Mouse (Mus musculus): Measurements from ENCODE around the gene Fam161a. TPM values are rescaled to one million over a fixed set of nuclear protein-coding genes. Genes with fewer than 3 reads are reported as not detected.

Fam161a gene
- polyA plus RNA-seq (2012; fragmentation: generic; extraction: Trizol), result 1 to 10 TPM in 1 of 2 experiments, under 1 TPM in 1; 0.18 to 4.7 TPM

DNA sequence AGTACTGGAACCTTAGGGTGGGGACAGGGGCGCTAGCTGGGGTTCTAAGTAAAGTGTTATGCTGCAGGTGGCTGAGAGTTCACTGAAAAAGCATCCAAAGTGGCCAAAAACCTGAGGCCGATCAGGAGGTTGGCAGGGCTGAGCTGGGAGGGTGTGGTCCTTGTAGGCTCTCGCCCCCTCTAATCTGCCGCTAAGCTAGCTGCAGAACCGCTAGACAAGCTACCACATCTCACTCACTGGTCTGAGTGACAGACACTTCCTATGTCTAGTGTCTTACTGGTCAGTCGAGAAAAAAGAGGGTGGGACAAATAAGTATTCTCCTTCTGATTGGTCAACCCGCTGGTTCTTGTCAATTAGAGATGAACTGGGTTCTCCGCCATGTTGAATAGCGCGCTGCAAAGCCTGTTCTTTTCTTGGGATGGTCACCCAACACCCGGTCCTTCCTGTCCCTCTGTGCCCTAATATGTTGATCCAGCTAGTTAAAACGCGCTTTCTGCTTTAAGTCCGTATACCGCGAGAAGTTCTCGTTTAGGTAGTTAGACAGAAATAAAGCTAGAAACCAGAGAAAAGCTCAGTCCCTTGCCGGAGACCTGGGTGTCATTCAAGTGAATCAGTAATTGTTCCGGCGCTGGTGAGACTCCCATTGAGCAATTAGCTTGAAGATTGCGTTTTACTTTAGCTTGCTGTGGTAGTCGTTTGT, at the start of gene Fam161a:
TSS of gene Fam161a (plus strand) at position 51 of the 700 bp plus-strand sequence.

DNA sequence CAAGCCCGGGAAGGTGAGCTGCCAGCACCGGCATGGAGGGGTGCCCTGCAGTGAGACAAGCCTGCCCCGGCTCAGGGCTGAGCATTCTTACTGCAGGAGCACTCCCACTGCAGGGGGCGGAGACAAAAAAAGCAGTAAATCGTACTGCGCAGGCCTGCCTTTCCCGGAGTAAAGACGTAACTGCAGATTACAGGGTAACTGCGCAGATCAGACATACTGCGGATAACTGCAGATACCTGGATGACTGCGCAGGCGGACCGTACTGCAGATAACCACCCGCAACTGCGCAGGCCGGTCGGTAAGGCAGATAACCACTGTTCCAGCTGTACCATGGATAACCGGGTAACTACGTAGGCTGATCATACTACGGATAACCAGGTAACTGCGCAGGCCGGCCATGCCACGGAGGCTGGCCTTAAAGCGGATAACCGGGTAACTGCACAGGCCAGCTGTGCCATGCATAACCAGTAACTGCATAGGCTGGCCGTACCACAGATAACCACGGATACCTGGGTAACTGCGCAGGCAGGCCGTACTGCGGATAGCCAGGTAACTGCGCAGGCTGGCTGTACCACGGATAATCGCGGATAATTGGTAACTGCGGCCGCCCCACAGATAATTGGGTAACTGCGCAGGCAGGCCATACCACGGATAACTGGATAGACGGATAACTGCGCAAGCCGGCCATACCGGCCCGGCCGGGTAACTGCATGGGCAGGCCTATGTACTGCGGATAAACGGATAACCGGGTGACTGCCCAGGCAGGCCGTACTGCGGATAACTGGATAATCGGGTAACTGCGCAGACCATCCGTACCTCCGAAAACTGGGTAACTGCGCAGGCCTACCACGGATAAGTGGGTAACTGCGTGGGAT, 35.3 kb upstream of the Fam161a start, which contains the start of gene Zrsr1:
TSS of gene Zrsr1 (plus strand) at position 171 of the 875 bp plus-strand sequence.

DNA sequence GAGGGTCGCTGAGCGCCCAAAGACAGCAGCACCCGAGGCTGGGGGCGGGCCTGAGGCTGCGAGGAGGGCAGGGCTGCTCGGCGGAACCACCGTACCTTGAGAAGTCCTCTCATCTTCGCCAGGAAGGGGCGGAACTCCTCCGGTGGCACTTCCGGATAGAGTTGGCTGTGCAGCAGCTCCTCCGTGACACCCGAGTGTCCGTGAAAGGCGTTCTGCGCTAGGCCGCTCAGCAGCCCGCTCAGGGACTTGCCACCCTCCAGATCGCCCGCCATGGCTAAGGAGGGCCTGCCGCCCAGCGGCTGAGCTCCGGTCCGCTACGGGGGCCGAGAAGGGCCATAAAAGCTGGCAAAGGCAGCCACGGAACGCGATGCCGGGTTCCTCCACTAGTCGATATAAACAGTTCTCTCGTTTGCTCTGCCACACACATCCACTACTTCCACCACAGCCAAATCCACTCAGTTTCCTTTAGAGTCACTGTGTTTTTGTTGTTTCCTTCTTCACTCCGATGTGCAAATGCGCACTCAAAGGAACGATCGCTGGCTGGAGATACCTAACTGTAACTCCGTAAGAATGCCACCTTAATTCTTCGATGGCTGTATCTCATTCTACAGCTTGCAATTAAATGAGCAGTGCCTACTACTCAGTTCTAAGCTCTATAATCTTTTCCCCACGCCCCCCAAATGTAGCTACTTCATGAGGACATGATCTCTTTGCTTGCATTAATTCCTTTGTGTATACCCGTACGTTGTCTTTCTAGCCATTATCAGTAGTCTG, 25.2 kb upstream of the Fam161a start, which contains the start of the genes Gm28048 and Commd1:
TSS of gene Gm28048 (minus strand) at position 107 of the 774 bp plus-strand sequence.
TSS of gene Commd1 (minus strand) at position 399 of the 774 bp plus-strand sequence.

DNA sequence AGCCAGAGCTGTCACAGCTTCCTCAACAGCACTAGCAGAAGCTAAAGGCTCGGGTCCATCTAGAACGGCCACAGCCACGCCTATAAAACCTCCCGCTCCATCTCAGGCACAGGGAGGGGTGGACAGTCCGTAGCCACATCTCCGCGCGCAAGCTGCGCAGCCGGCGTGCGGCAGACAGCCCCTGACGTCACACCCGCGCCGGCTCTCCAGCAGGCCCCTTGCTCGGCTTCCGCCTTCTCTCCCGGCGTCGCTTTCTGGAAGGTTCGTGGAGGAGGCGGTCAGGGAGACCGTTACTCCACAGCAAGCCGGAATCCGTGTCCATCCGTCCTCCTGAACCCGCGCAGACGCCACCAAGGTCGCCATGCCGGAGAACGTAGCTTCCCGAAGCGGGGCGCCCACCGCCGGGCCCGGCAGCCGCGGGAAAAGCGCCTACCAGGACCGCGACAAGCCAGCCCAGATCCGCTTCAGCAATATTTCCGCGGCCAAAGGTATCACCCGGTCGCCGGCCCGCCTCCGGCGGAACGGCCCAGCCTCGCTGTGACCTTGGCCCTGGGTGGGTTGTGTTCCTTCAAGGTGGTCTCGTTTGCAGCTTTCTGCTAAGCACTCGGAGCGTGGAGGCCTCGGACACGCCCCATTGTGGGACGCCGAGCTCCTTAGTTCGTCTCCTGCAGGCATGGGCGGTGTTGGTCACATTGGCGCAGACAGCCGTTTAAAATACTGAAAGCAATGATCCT, 16.8 kb upstream of the Fam161a start, which contains the start of gene Cct4:
TSS of gene Cct4 (plus strand) at position 127 of the 734 bp plus-strand sequence.

Other genes starting within 250 kb of the Fam161a start
- 1 to 10 TPM in 1 of 2 experiments, under 1 TPM in 1; 0.40 to 3.5 TPM for gene B3gnt2, start 146.6 kb upstream of the Fam161a start, polyA plus RNA-seq (2012; fragmentation: generic; extraction: Trizol)
- gene Zrsr1, start 35.5 kb upstream of the Fam161a start, polyA plus RNA-seq (2012; fragmentation: generic; extraction: Trizol), result 1 to 10 TPM in 1 of 2 experiments, under 1 TPM in 1; 0.36 to 5.2 TPM
- gene Gm28048, start 25.4 kb upstream of the Fam161a start, polyA plus RNA-seq (2012; fragmentation: generic; extraction: Trizol), result 1 to 10 TPM in 1 of 2 experiments, under 1 TPM in 1; 0.46 to 1.4 TPM
- 100 to 1,000 TPM; 214 to 231 TPM for gene Commd1, start 25.1 kb upstream of the Fam161a start, polyA plus RNA-seq (2012; fragmentation: generic; extraction: Trizol)
- 100 to 1,000 TPM in 1 of 2 experiments, 10 to 100 TPM in 1; 26.4 to 143 TPM for gene Cct4, start 17.0 kb upstream of the Fam161a start, polyA plus RNA-seq (2012; fragmentation: generic; extraction: Trizol)
- gene Xpo1, start 248.5 kb downstream of the Fam161a start, polyA plus RNA-seq (2012; fragmentation: generic; extraction: Trizol), result 1 to 10 TPM; 1.7 to 7.7 TPM

Measured in C3H10T1/2 (cell line).